ENCODE assay signal across 23 mouse cellular contexts in the genomic region with DNA sequence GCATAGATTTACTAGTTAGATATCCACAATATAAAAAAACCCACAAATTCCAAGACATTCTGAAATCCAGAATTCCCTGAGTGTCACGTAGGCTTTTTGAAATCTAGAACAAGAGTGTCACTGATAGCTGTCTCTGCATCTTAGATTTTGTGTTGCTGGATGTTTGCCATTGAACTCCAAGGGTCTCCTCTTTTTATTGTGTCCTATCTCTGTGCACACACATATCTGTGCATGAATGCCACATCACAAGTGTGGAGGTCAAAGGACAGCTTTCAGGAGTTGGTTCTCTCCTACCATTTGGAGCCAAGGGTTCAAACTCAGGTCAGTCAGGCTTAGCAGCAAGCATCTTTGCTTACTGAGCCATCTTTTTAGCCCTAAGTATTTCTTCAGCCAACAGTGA. TPM values are rescaled to one million over a fixed set of nuclear protein-coding genes. Genes with fewer than 3 reads are reported as not detected.
DNase-seq lines count a peak whose midpoint lies in the region; ATAC-seq and TF ChIP-seq lines count a peak whose summit lies in the region.
"Had no signal": no experiment of that assay in that cellular context is flagged by ENCODE, and none has a peak within 500 bp of the region (broad histone marks: within the 10 kb centered on the region; RNA-seq: fewer than 3 reads in every experiment).

No protein-coding gene starts in this region.

- no peak for TF ChIP-seq CTCF in cerebellum, adult 2 months (IDR thresholded peaks at IDR 0.05; ENCODE audit: borderline replicate concordance, insufficient read depth, low read depth, low read length)
- no peak for TF ChIP-seq CTCF in layer of hippocampus, adult 2 months (conservative IDR thresholded peaks at IDR 0.05)
- TF ChIP-seq CTCF in stomach, postnatal 0 days (IDR thresholded peaks at IDR 0.05; ENCODE audit: low read depth), result no peak

- ATAC-seq in forebrain, embryonic 15.5 days (replicated peaks), result no peak
- no peak for ATAC-seq in forebrain, embryonic 16.5 days
- ATAC-seq in stomach, postnatal 0 days (ENCODE audit: low FRiP score, low TSS enrichment), result no peak
- ATAC-seq: CD4-positive, CD25-positive, alpha-beta regulatory T cell, adult 4 months; hindbrain, postnatal 0 days had no signal

- H3K27me3 ChIP-seq in cerebellum, adult 2 months (ENCODE audit: control insufficient read depth, insufficient read depth, low read length), result no peaks in the 10 kb centered on the region
- no peaks in the 10 kb centered on the region for H3K27me3 ChIP-seq in forebrain, embryonic 15.5 days
- H3K27me3 ChIP-seq in forebrain, embryonic 16.5 days (replicated peaks; ENCODE audit: control insufficient read depth, insufficient read depth, low read length), result no peaks in the 10 kb centered on the region
- H3K27me3 ChIP-seq in stomach, postnatal 0 days (ENCODE audit: control insufficient read depth, insufficient read depth, low read length), result no peaks in the 10 kb centered on the region
- H3K27me3 ChIP-seq: heart, embryonic 12.5 days; hindbrain, embryonic 13.5 days had no signal

- H3K27ac ChIP-seq in cerebellum, adult 2 months (ENCODE audit: insufficient read depth, low read length), result peak overlapping the region; percentile 80
- peak overlapping the region; percentile 96; the same call in 1 of the 2 replicates for H3K27ac ChIP-seq in forebrain, embryonic 15.5 days (replicated peaks)
- H3K27ac ChIP-seq in forebrain, embryonic 16.5 days (ENCODE audit: low read length), result no peak overlapping the region
- H3K27ac ChIP-seq in layer of hippocampus, adult 2 months, result peak overlapping the region; percentile 91
- 0 out of 2 replicates have a peak overlapping the region, but pooled peaks have one; percentile 9 for H3K27ac ChIP-seq in stomach, postnatal 0 days (replicated peaks)
- H3K27ac ChIP-seq: embryonic facial prominence, embryonic 10.5 days had no signal

- H3K9me3 ChIP-seq in forebrain, embryonic 15.5 days, result no peaks in the 10 kb centered on the region
- H3K9me3 ChIP-seq in forebrain, embryonic 16.5 days (ENCODE audit: control insufficient read depth, low read length), result no peaks in the 10 kb centered on the region
- no peaks in the 10 kb centered on the region for H3K9me3 ChIP-seq in stomach, postnatal 0 days (ENCODE audit: control insufficient read depth, low read length)
- H3K9me3 ChIP-seq: embryonic facial prominence, embryonic 10.5 days; G1E; heart, embryonic 12.5 days; hindbrain, embryonic 13.5 days had no signal

- no peak overlapping the region for H3K4me2 ChIP-seq in forebrain, embryonic 15.5 days (replicated peaks)
- H3K4me2 ChIP-seq in forebrain, embryonic 16.5 days (ENCODE audit: low read length), result no peak overlapping the region
- H3K4me2 ChIP-seq in stomach, postnatal 0 days (replicated peaks; ENCODE audit: low read depth), result no peak overlapping the region
- H3K4me2 ChIP-seq: heart, embryonic 12.5 days; hindbrain, embryonic 13.5 days had no signal

- H3K4me1 ChIP-seq in cerebellum, adult 2 months (ENCODE audit: control insufficient read depth, insufficient read depth, low read length), result peaks cover 60% of the 10 kb centered on the region
- peaks cover 26% of the 10 kb centered on the region for H3K4me1 ChIP-seq in forebrain, embryonic 15.5 days
- H3K4me1 ChIP-seq in forebrain, embryonic 16.5 days (replicated peaks; ENCODE audit: control insufficient read depth, insufficient read depth, low read length), result peaks cover 24% of the 10 kb centered on the region
- 0 out of 2 replicates have a peak, but pooled peaks cover under 1% of the 10 kb centered on the region for H3K4me1 ChIP-seq in stomach, postnatal 0 days (replicated peaks; ENCODE audit: control insufficient read depth, insufficient read depth)

- no peak overlapping the region for H3K9ac ChIP-seq in forebrain, embryonic 15.5 days (replicated peaks)
- no peak overlapping the region for H3K9ac ChIP-seq in forebrain, embryonic 16.5 days (replicated peaks; ENCODE audit: low read depth, low read length)
- H3K9ac ChIP-seq in stomach, postnatal 0 days (ENCODE audit: low read length), result no peak overlapping the region
- H3K9ac ChIP-seq: heart, embryonic 12.5 days; hindbrain, embryonic 13.5 days had no signal

- H3K4me3 ChIP-seq in cerebellum, adult 2 months (replicated peaks; ENCODE audit: insufficient read depth, low read depth, low read length), result no peak overlapping the region
- H3K4me3 ChIP-seq in forebrain, embryonic 15.5 days, result no peak overlapping the region
- H3K4me3 ChIP-seq in forebrain, embryonic 16.5 days (replicated peaks; ENCODE audit: low read length), result no peak overlapping the region
- H3K4me3 ChIP-seq in layer of hippocampus, adult 2 months, result no peak overlapping the region
- no peak overlapping the region for H3K4me3 ChIP-seq in stomach, postnatal 0 days (ENCODE audit: low read depth, low read length)
- H3K4me3 ChIP-seq: embryonic facial prominence, embryonic 10.5 days; heart, embryonic 12.5 days; hindbrain, embryonic 13.5 days had no signal

- TF ChIP-seq EP300 in stomach, postnatal 0 days (optimal IDR thresholded peaks at IDR 0.05), result no peak

- no peak for TF ChIP-seq POLR2A in cerebellum, adult 2 months (IDR thresholded peaks at IDR 0.05; ENCODE audit: borderline replicate concordance, insufficient read depth, low read length)

- peaks cover 31% of the 10 kb centered on the region for H3K36me3 ChIP-seq in forebrain, embryonic 15.5 days
- H3K36me3 ChIP-seq in forebrain, embryonic 16.5 days (ENCODE audit: control insufficient read depth, insufficient read depth), result peaks cover 7% of the 10 kb centered on the region
- H3K36me3 ChIP-seq in stomach, postnatal 0 days (ENCODE audit: control insufficient read depth, insufficient read depth, low read length), result peaks cover 25% of the 10 kb centered on the region

- no peak for DNase-seq in cerebellum, adult 2 months
- DNase-seq in cerebellum, adult 18-20 months, result no peak
- no peak for DNase-seq in layer of hippocampus, adult 2 months (ENCODE audit: low spot score in 2 of 2)
- no peak for DNase-seq in layer of hippocampus, postnatal 25 days (ENCODE audit: extremely low spot score in 1 of 2, low spot score in 1 of 2)
- no peak for DNase-seq in stomach, postnatal 0 days (ENCODE audit: low spot score)
- DNase-seq: adrenal gland, adult 8-10 months; adrenal gland, postnatal 36 days; B cell, adult 2 months; gastrocnemius, postnatal 36 days; heart, postnatal 10 days; kidney, adult 11 months had no signal

- WGBS in cerebellum, adult 2 months, result 65% methylated on average over 1 of the region's 1 CpGs
- 91% methylated on average over 1 of the region's 1 CpGs for WGBS in forebrain, embryonic 15.5 days
- WGBS in forebrain, embryonic 16.5 days, result 90% methylated on average over 1 of the region's 1 CpGs
- 87% methylated on average over 1 of the region's 1 CpGs for whole genome bisulfite sequencing in stomach, postnatal 0 days

RNA-seq across cellular contexts. Expression of a gene that starts 19.3 kb away (rescaled TPM):
- 30.6 and 31.4 TPM in 2 replicates for polyA plus RNA-seq in cerebellum, adult 2 months (2012; rRNA removed)
- polyA plus RNA-seq in forebrain, embryonic 15.5 days (2015; fragmentation: Nextera tagmentation; extraction: Ambion mirVana), result 39.3 and 41.1 TPM in 2 replicates
- polyA plus RNA-seq in forebrain, embryonic 16.5 days (2015; fragmentation: Nextera tagmentation; extraction: Ambion mirVana), result 38.3 and 40.5 TPM in 2 replicates
- 10 to 100 TPM; 21.7 to 22.4 TPM for total RNA-seq in layer of hippocampus, adult 2 months (2021)
- 10 to 100 TPM; 24.8 to 28.0 TPM for total RNA-seq in layer of hippocampus, postnatal 25 days (2021)
- polyA plus RNA-seq in stomach, postnatal 0 days (2015; fragmentation: Nextera tagmentation; extraction: Ambion mirVana), result 48.6 and 57.3 TPM in 2 replicates

RNA-seq across cellular contexts. Expression of a gene that starts 30.0 kb away (rescaled TPM):
- polyA plus RNA-seq in cerebellum, adult 2 months (2012; rRNA removed), result not detected in 2 replicates
- polyA plus RNA-seq in forebrain, embryonic 15.5 days (2015; fragmentation: Nextera tagmentation; extraction: Ambion mirVana), result not detected in 2 replicates
- polyA plus RNA-seq in forebrain, embryonic 16.5 days (2015; fragmentation: Nextera tagmentation; extraction: Ambion mirVana), result not detected in 2 replicates
- total RNA-seq in layer of hippocampus, adult 2 months (2021), result not detected
- total RNA-seq in layer of hippocampus, postnatal 25 days (2021), result not detected
- 22,358 and 23,362 TPM in 2 replicates for polyA plus RNA-seq in stomach, postnatal 0 days (2015; fragmentation: Nextera tagmentation; extraction: Ambion mirVana)
- total RNA-seq: adrenal gland, adult 8-10 months; adrenal gland, postnatal 36 days; gastrocnemius, adult 8-10 months; gastrocnemius, postnatal 36 days; heart, postnatal 10 days; hematopoietic stem cell, adult 5-6 weeks; hindbrain, postnatal 0 days had no signal
- polyA plus RNA-seq: CD4-positive, CD25-positive, alpha-beta regulatory T cell, adult 4 months; embryonic facial prominence, embryonic 10.5 days; embryonic facial prominence, embryonic 14.5 days; heart, embryonic 12.5 days; hindbrain, embryonic 13.5 days; hindbrain, postnatal 0 days; intestine, embryonic 14.5 days had no signal

RNA-seq across cellular contexts. Expression of a gene that starts 30.9 kb away (rescaled TPM):
- 0.43 and 0.54 TPM in 2 replicates for polyA plus RNA-seq in cerebellum, adult 2 months (2012; rRNA removed)
- polyA plus RNA-seq in forebrain, embryonic 15.5 days (2015; fragmentation: Nextera tagmentation; extraction: Ambion mirVana), result 0.22 and 0.26 TPM in 2 replicates
- 0.06 and 0.10 TPM in 2 replicates for polyA plus RNA-seq in forebrain, embryonic 16.5 days (2015; fragmentation: Nextera tagmentation; extraction: Ambion mirVana)
- total RNA-seq in layer of hippocampus, adult 2 months (2021), result not detected
- under 1 TPM in 1 of 2 experiments, not detected in 1; 0.16 TPM for total RNA-seq in layer of hippocampus, postnatal 25 days (2021)
- polyA plus RNA-seq in stomach, postnatal 0 days (2015; fragmentation: Nextera tagmentation; extraction: Ambion mirVana), result 1.6 and 1.8 TPM in 2 replicates
- polyA plus RNA-seq: G1E; intestine, embryonic 14.5 days had no signal

Comparison
In these comparisons a context has a peak if more than half of its experiments do, and no peak if none do; other contexts are left out.
1. RNA of a gene that starts 30.0 kb away (polyA plus RNA-seq): 22,358 to 23,362 TPM in stomach, postnatal 0 days; not detected in cerebellum, adult 2 months, not detected in forebrain, embryonic 15.5 days and not detected in forebrain, embryonic 16.5 days; every median in the first group is over 1,000 times any median in the second.